Mouse (Mus musculus) stomach, embryonic 14.5 days (tissue): ENCODE data around the gene Rps6ka6. TPM values are rescaled to one million over a fixed set of nuclear protein-coding genes. Genes with fewer than 3 reads are reported as not detected.

Experiments
- ATAC-seq: fragments of 200-750 bp; cut with Nextera tagmentation; 2 replicates; pipeline ENCODE4 v1.8.0; 2017; ENCODE audit warnings: low read depth, moderate TSS enrichment; ENCODE audit not compliant: insufficient number of reproducible peaks, insufficient read depth, low FRiP score
- H3K27ac ChIP-seq: fragments of 300-500 bp; sonication (generic); 2 replicates; pipeline ENCODE4 v1.5.1; 2014; ENCODE audit warnings: mild to moderate bottlenecking, low read length, moderate library complexity, mixed read lengths
- H3K27me3 ChIP-seq: fragments of 300-500 bp; sonication (generic); 2 replicates; pipeline ENCODE4 v1.6.1; 2014; ENCODE audit warnings: low read length, control low read depth, mixed read lengths; ENCODE audit not compliant: control insufficient read depth, insufficient read depth
- H3K36me3 ChIP-seq: fragments of 300-500 bp; sonication (generic); 2 replicates; pipeline ENCODE4 v1.6.1; 2014; ENCODE audit warnings: mild to moderate bottlenecking, control low read depth, low read length, moderate library complexity, mixed read lengths; ENCODE audit not compliant: control insufficient read depth, insufficient read depth
- H3K4me1 ChIP-seq: fragments of 300-500 bp; sonication (generic); 2 replicates; pipeline ENCODE4 v1.6.1; 2014; ENCODE audit warnings: low read length, control low read depth, mixed read lengths; ENCODE audit not compliant: control insufficient read depth, insufficient read depth
- H3K4me2 ChIP-seq: fragments of 300-500 bp; sonication (generic); replicated peaks from 2 replicates; pipeline ENCODE4 v1.6.1; 2014; ENCODE audit warnings: low read depth, low read length, control low read depth
- H3K4me3 ChIP-seq: fragments of 300-500 bp; sonication (generic); 2 replicates; pipeline ENCODE4 v1.5.1; 2014; ENCODE audit warnings: low read depth, low read length, control low read depth
- H3K9ac ChIP-seq: fragments of 300-500 bp; sonication (generic); replicated peaks from 2 replicates; pipeline ENCODE4 v1.6.1; 2014; ENCODE audit warnings: low read depth, mild to moderate bottlenecking, control low read depth, low read length, moderate library complexity, mixed read lengths
- H3K9me3 ChIP-seq: fragments of 300-500 bp; sonication (generic); 2 replicates; pipeline ENCODE4 v1.6.1; 2016; ENCODE audit warnings: low read depth, low read length, control low read depth; ENCODE audit not compliant: control insufficient read depth
- WGBS: fragments of 180-500 bp; shearing (Covaris S2); extraction: QIAGEN DNeasy Blood & Tissue Kit; methylation state at CpG from one replicate; pipeline ENCODE4 v1.1.7; 2014; 5-methylcytosine and 5-hydroxymethylcytosine counted together
- polyA plus RNA-seq: library from polyadenylated mRNA; unstranded; fragments of >200 nt; fragmentation: Nextera tagmentation; extraction: Ambion mirVana; gene quantifications from 2 replicates; pipeline ENCODE4 v1.2.1, GENCODE M21; 2014

Rps6ka6 gene
- polyA plus RNA-seq = 26.0 and 26.5 TPM in 2 replicates

GRCm38 (mm10) chrX:111537859-111538258 lies at the start of gene Rps6ka6:
Gene Rps6ka6 (minus strand): TSS chrX:111537959.
- no peak within 1 kb of the TSS for H3K4me2 ChIP-seq
- H3K4me3 ChIP-seq = no peak within 1 kb of the TSS
- H3K4me1 ChIP-seq = no peaks in the 10 kb centered on the region
- H3K27ac ChIP-seq = no peak within 1 kb of the TSS
- no peak for ATAC-seq
- no peak within 1 kb of the TSS for H3K9ac ChIP-seq
- H3K36me3 ChIP-seq = no peaks in the 10 kb centered on the region
- no peaks in the 10 kb centered on the region for H3K9me3 ChIP-seq
- WGBS = 63% methylated on average over 10 of the region's 10 CpGs
- H3K27me3 ChIP-seq = no peaks in the 10 kb centered on the region

- no peaks in the 10 kb centered on the region for H3K4me1 ChIP-seq
Observed at GRCm38 (mm10) chrX:111577044-111577443, 39.3 kb upstream of the Rps6ka6 start.

GRCm38 (mm10) chrX:111518206-111518605 lies 19.6 kb downstream of the Rps6ka6 start:
- Histone ChIP-seq H3K36me3 (no peaks in the 10 kb centered on the region), H3K4me2 (no peak overlapping the region), H3K9me3 (no peaks in the 10 kb centered on the region), H3K27me3 (no peaks in the 10 kb centered on the region), H3K4me3 (no peak overlapping the region), H3K9ac (no peak overlapping the region), H3K27ac (no peak overlapping the region), H3K4me1 (no peaks in the 10 kb centered on the region)
- ATAC-seq = no peak
- 88% methylated on average over 1 of the region's 1 CpGs for WGBS

More at GRCm38 (mm10) chrX:111577044-111577443, 39.3 kb upstream of the Rps6ka6 start:
- Histone ChIP-seq H3K36me3 (no peaks in the 10 kb centered on the region), H3K9ac (no peak overlapping the region), H3K27ac (no peak overlapping the region), H3K27me3 (no peaks in the 10 kb centered on the region), H3K4me3 (no peak overlapping the region), H3K9me3 (no peaks in the 10 kb centered on the region), H3K4me2 (no peak overlapping the region)
- WGBS = 71% methylated on average over 2 of the region's 2 CpGs
- no peak for ATAC-seq

GRCm38 (mm10) chrX:111463565-111464093 lies 74.1 kb downstream of the Rps6ka6 start:
- Histone ChIP-seq H3K4me3 (peak overlapping the region; percentile 53), H3K27ac (no peak overlapping the region), H3K4me1 (no peaks in the 10 kb centered on the region), H3K9ac (no peak overlapping the region), H3K4me2 (peak overlapping the region; percentile 39), H3K36me3 (no peaks in the 10 kb centered on the region), H3K27me3 (no peaks in the 10 kb centered on the region), H3K9me3 (no peaks in the 10 kb centered on the region)
- ATAC-seq = no peak
- 31% methylated on average over 12 of the region's 12 CpGs for WGBS

- 23% methylated on average over 26 of the region's 72 CpGs for WGBS
- Histone ChIP-seq H3K9me3 (no peaks in the 10 kb centered on the region), H3K36me3 (no peaks in the 10 kb centered on the region), H3K9ac (peak overlapping the region; percentile 42), H3K4me1 (no peaks in the 10 kb centered on the region), H3K4me3 (peak overlapping the region; percentile 53), H3K4me2 (peak overlapping the region; percentile 39), H3K27me3 (no peaks in the 10 kb centered on the region), H3K27ac (peak overlapping the region; percentile 56; the same call in 1 of the 2 replicates)
- ATAC-seq = peak; percentile 93
Observed at GRCm38 (mm10) chrX:111462833-111463564, 74.8 kb downstream of the Rps6ka6 start.

GRCm38 (mm10) chrX:111462495-111462832 lies 75.3 kb downstream of the Rps6ka6 start:
- Histone ChIP-seq H3K27ac (peak overlapping the region; percentile 56; the same call in 1 of the 2 replicates), H3K27me3 (no peaks in the 10 kb centered on the region), H3K4me1 (no peaks in the 10 kb centered on the region), H3K4me3 (peak overlapping the region; percentile 53), H3K9ac (peak overlapping the region; percentile 42), H3K4me2 (peak overlapping the region; percentile 39), H3K36me3 (no peaks in the 10 kb centered on the region), H3K9me3 (no peaks in the 10 kb centered on the region)
- 20% methylated on average over 21 of the region's 21 CpGs for WGBS
- peak; percentile 55; the same call in 1 of the 2 replicates for ATAC-seq

- no peak for ATAC-seq
- H3K4me3 ChIP-seq = peak overlapping the region; percentile 53
- no peaks in the 10 kb centered on the region for H3K36me3 ChIP-seq
- H3K9ac ChIP-seq = peak overlapping the region; percentile 42; the same call in 1 of the 2 replicates
- H3K4me2 ChIP-seq = peak overlapping the region; percentile 39
- no peaks in the 10 kb centered on the region for H3K9me3 ChIP-seq
- WGBS = 21% methylated on average over 8 of the region's 8 CpGs
- H3K4me1 ChIP-seq = no peaks in the 10 kb centered on the region
- H3K27ac ChIP-seq = peak overlapping the region; percentile 56; the same call in 1 of the 2 replicates
- H3K27me3 ChIP-seq = no peaks in the 10 kb centered on the region
Observed at GRCm38 (mm10) chrX:111462092-111462491, 75.7 kb downstream of the Rps6ka6 start.

- H3K27me3 ChIP-seq = no peaks in the 10 kb centered on the region
- no peak overlapping the region for H3K4me2 ChIP-seq
- no peak overlapping the region for H3K27ac ChIP-seq
- H3K4me1 ChIP-seq = no peaks in the 10 kb centered on the region
- H3K4me3 ChIP-seq = no peak overlapping the region
- H3K36me3 ChIP-seq = no peaks in the 10 kb centered on the region
- H3K9me3 ChIP-seq = no peaks in the 10 kb centered on the region
- no peak overlapping the region for H3K9ac ChIP-seq
- no peak for ATAC-seq
Observed at GRCm38 (mm10) chrX:111460166-111460565, 77.6 kb downstream of the Rps6ka6 start.
